Mouse (Mus musculus) olfactory bulb, adult 2 months (tissue): Measurements from ENCODE around the gene Spop.

ENCODE experiments used
- CTCF ChIP-seq: fragments of 200-500 bp; IDR thresholded peaks from 2 replicates; pipeline ENCODE4 v1.5.1; 2012; ENCODE audit warnings: low read depth, mild to moderate bottlenecking, low read length, moderate library complexity; ENCODE audit not compliant: insufficient read depth
- POLR2A ChIP-seq: fragments of 200-500 bp; IDR thresholded peaks from 2 replicates; pipeline ENCODE4 v1.6.1; 2012; ENCODE audit warnings: mild to moderate bottlenecking, low read depth, low read length, moderate library complexity; ENCODE audit not compliant: insufficient read depth

- TF ChIP-seq CTCF (no peak), POLR2A (no peak)
Measured at GRCm38 (mm10) chr11:95391201-95391600, 22.7 kb upstream of the Spop start.
